Mouse (Mus musculus) forebrain, embryonic 15.5 days (tissue): ENCODE data around the gene Tdrkh. TPM values are rescaled to one million over a fixed set of nuclear protein-coding genes. Genes with fewer than 3 reads are reported as not detected.

Experiments
- ATAC-seq: fragments of 200-750 bp; cut with Nextera tagmentation; replicated peaks from 2 replicates; pipeline ENCODE4 v1.8.0; 2017; ENCODE audit warnings: mild to moderate bottlenecking, moderate TSS enrichment, moderate library complexity
- H3K27ac ChIP-seq: fragments of 300-500 bp; sonication (generic); replicated peaks from 2 replicates; pipeline ENCODE4 v1.5.1; 2015; ENCODE audit warnings: mild to moderate bottlenecking, inconsistent platforms
- H3K27me3 ChIP-seq: fragments of 300-500 bp; sonication (generic); 2 replicates; pipeline ENCODE4 v1.6.1; 2015; ENCODE audit warnings: inconsistent platforms
- H3K36me3 ChIP-seq: fragments of 300-500 bp; sonication (generic); 2 replicates; pipeline ENCODE4 v1.6.1; 2015; ENCODE audit warnings: mild to moderate bottlenecking, inconsistent platforms
- H3K4me1 ChIP-seq: fragments of 300-500 bp; sonication (generic); 2 replicates; pipeline ENCODE4 v1.6.1; 2015; ENCODE audit warnings: inconsistent platforms
- H3K4me2 ChIP-seq: fragments of 300-500 bp; sonication (generic); replicated peaks from 2 replicates; pipeline ENCODE4 v1.6.1; 2015; ENCODE audit warnings: mild to moderate bottlenecking, inconsistent platforms
- H3K4me3 ChIP-seq: fragments of 300-500 bp; sonication (generic); 2 replicates; pipeline ENCODE4 v1.5.1; 2015; ENCODE audit warnings: mild to moderate bottlenecking, inconsistent platforms
- H3K9ac ChIP-seq: fragments of 300-500 bp; sonication (generic); replicated peaks from 2 replicates; pipeline ENCODE4 v1.6.1; 2015; ENCODE audit warnings: mild to moderate bottlenecking, inconsistent platforms
- H3K9me3 ChIP-seq: fragments of 300-500 bp; sonication (generic); 2 replicates; pipeline ENCODE4 v1.6.1; 2016; ENCODE audit warnings: inconsistent platforms
- WGBS: fragments of 180-500 bp; shearing (Covaris S2); methylation state at CpG from one replicate; pipeline ENCODE4 v1.1.7; 2015; ENCODE audit warnings: mixed read lengths; 5-methylcytosine and 5-hydroxymethylcytosine counted together
- polyA plus RNA-seq: library from polyadenylated mRNA; unstranded; fragments of >200 nt; fragmentation: Nextera tagmentation; extraction: Ambion mirVana; gene quantifications from 2 replicates; pipeline ENCODE4 v1.2.1, GENCODE M21; 2015

The Tdrkh gene
- polyA plus RNA-seq, 1 experiment from 2014 or later = 65.3 TPM

GRCm38 (mm10) chr3:94483790-94484439 lies 70.8 kb downstream of the Tdrkh start:
- H3K4me1 ChIP-seq = peaks cover 88% of the 10 kb centered on the region
- H3K4me3 ChIP-seq = peak overlapping the region; percentile 26
- H3K9me3 ChIP-seq = no peaks in the 10 kb centered on the region
- peak overlapping the region; percentile 93 for H3K27ac ChIP-seq
- H3K4me2 ChIP-seq = peak overlapping the region; percentile 49
- peaks cover 47% of the 10 kb centered on the region for H3K36me3 ChIP-seq
- ATAC-seq = peak; percentile 91
- no peaks in the 10 kb centered on the region for H3K27me3 ChIP-seq
- WGBS = 4% methylated on average over 20 of the region's 20 CpGs
- H3K9ac ChIP-seq = no peak overlapping the region; the same call in 1 of the 2 replicates

Other genes starting within 250 kb of the Tdrkh start
- not detected in 2 replicates for gene Gm10696, start 235.1 kb upstream of the Tdrkh start, polyA plus RNA-seq
- gene Gm5286, start 216.6 kb upstream of the Tdrkh start, polyA plus RNA-seq = not detected in 2 replicates
- gene Gm4778, start 149.2 kb upstream of the Tdrkh start, polyA plus RNA-seq = not detected in 2 replicates
- gene Them4, start 103.2 kb upstream of the Tdrkh start, polyA plus RNA-seq = 32.1 and 34.1 TPM in 2 replicates
- 0.78 and 1.1 TPM in 2 replicates for gene Them5, start 71.2 kb upstream of the Tdrkh start, polyA plus RNA-seq
- gene C2cd4d, start 50.8 kb upstream of the Tdrkh start, polyA plus RNA-seq = 1.3 and 1.7 TPM in 2 replicates
- 1.0 and 1.2 TPM in 2 replicates for gene Rorc, start 40.5 kb upstream of the Tdrkh start, polyA plus RNA-seq
- gene Lingo4, start 14.8 kb upstream of the Tdrkh start, polyA plus RNA-seq = 0.97 and 1.0 TPM in 2 replicates
- 61.7 and 62.7 TPM in 2 replicates for gene Mrpl9, start 30.0 kb downstream of the Tdrkh start, polyA plus RNA-seq
- gene Oaz3, start 30.6 kb downstream of the Tdrkh start, polyA plus RNA-seq = 1.6 and 1.7 TPM in 2 replicates
- gene Celf3, start 65.0 kb downstream of the Tdrkh start, polyA plus RNA-seq = 331 and 337 TPM in 2 replicates
- 14.1 and 18.0 TPM in 2 replicates for gene Riiad1, start 67.1 kb downstream of the Tdrkh start, polyA plus RNA-seq
- 81.1 and 86.6 TPM in 2 replicates for gene Snx27, start 169.4 kb downstream of the Tdrkh start, polyA plus RNA-seq
- not detected in 2 replicates for gene Gm10972, start 229.8 kb downstream of the Tdrkh start, polyA plus RNA-seq
- gene Tuft1, start 245.6 kb downstream of the Tdrkh start, polyA plus RNA-seq = 3.6 and 4.1 TPM in 2 replicates